Mouse (Mus musculus) activated CD4-positive, CD25-positive, alpha-beta regulatory T cell, adult 4 months (primary cell): Measurements from ENCODE around the gene Med16. TPM values are rescaled to one million over a fixed set of nuclear protein-coding genes. Genes with fewer than 3 reads are reported as not detected.
A peak's percentile ranks its signal among the peaks of the same experiment; 100 is the strongest.

Source experiments
- ATAC-seq: one replicate; pipeline ENCODE4 v1.8.0; 2017
- polyA plus RNA-seq, 2 experiments: library from polyadenylated mRNA; unstranded; fragments of 100-300 nt; shearing (Covaris generic); gene quantifications; one replicate each; pipeline ENCODE4 v1.2.1; 2017

The Med16 gene
- 10 to 100 TPM in 1 of 2 experiments, 1 to 10 TPM in 1; 6.7 to 10.5 TPM for polyA plus RNA-seq

DNA sequence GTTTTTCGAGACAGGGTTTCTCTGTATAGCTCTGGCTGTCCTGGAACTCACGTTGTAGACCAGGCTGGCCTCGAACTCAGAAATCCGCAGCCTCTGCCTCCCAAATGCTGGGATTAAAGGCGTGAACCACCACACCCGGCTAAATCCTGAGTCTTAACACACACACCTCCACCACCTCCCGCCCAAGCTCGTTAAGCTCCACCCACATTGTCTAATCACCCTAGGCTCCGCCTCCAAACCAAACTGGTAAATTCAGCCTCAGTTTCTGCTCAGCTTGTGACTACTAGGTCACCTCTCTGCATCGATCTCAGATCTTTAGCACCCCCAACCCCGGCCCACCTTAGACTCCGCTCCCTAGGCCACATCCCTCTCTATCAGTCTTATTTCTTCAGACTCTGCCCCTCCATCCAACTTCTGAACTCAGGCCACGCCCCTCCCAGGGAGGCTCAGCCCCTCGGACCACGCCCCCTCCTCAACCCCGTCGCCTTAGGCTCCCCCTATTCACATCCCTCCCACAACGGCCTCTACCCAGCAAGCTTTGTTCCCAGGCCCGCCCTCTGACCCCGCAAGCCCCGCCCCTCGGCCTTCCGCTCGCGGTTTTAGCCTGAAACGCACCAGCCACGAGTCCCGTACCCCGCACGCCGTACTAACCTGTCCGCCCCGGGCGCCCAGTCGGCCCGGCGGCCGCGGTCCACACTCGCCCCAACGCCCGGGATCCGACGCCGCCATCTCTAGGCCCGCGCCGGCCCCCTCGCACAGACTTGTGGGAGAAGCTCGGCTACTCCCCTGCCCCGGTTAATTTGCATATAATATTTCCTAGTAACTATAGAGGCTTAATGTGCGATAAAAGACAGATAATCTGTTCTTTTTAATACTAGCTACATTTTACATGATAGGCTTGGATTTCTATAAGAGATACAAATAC lies at the start of gene Med16:
Gene Med16, minus strand, starts transcription at position 757 of the 925 bp plus-strand sequence.
- ATAC-seq, result peak; percentile 91

DNA sequence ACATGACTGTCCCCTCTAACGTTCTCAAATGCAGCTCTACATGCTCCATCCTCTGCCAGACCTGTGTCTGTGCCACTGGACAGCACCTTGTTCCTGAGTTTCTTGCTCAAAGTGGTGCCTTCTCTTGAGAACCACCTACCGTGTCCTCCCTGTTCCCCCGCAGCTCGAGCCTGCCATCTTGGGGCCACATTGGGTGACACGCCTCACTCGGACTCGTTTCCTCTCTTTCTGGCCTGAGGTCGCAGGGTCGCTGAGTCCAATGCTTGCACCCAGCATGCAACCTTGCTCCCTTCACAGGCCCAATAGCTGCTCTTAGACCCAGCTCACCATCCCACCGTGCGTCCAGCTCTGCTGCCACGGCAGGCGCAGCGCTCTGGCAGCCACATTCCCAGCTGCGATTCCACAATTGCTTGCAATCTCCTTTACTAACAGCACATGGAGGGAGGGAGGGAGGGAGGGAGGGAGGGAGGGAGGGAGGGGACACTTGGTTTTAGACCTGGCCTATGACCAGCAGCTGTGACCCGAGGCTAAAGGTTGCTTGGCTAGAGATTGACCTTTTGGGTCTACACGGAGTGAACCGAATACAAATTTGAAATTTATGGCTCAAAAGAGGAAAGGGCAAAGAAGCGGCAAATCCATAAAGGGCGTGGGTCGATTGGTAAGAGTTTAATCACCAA lies 49.6 kb upstream of the Med16 start:
- no peak for ATAC-seq

GRCm38 (mm10) chr10:79956643-79957154 lies 48.0 kb upstream of the Med16 start:
- no peak for ATAC-seq

- no peak for ATAC-seq
These were observed 47.0 kb upstream of the Med16 start for GRCm38 (mm10) chr10:79955691-79956090.

GRCm38 (mm10) chr10:79953946-79954345 lies 45.2 kb upstream of the Med16 start:
- no peak for ATAC-seq

- no peak for ATAC-seq
These were observed 41.9 kb upstream of the Med16 start for GRCm38 (mm10) chr10:79950661-79951060.

- ATAC-seq, result no peak
These were observed 41.1 kb upstream of the Med16 start for GRCm38 (mm10) chr10:79949873-79950272.

- ATAC-seq, result no peak
These were observed 38.8 kb upstream of the Med16 start for GRCm38 (mm10) chr10:79947502-79947901.

DNA sequence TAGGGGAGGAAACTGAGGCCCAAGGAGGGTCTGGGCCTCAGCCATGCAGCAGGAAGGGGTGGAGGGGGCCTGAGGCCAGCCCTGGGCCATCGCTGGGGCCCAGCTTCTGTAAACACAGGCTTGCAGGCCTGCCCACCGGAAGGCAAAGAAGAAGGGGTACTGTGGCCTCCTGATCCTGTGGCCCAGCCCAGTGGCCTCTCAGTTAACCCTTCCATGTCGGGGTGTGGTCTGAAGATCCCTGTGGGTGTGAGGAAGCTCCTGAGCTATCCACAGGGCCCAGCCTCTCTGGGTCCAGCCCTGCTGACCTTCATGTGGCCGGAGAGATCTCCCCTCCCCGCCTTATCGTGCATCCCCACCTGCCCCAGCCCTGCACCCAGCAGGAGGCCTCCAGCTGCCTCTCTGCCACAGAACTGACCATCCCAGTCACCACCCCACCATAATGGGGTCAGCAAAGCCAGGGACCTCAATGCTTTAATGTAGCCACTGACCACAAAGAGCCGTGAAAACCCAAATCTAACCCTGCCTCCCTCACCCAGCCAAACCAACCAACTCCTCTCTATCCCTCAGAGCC lies 38.1 kb upstream of the Med16 start:
- no peak for ATAC-seq

DNA sequence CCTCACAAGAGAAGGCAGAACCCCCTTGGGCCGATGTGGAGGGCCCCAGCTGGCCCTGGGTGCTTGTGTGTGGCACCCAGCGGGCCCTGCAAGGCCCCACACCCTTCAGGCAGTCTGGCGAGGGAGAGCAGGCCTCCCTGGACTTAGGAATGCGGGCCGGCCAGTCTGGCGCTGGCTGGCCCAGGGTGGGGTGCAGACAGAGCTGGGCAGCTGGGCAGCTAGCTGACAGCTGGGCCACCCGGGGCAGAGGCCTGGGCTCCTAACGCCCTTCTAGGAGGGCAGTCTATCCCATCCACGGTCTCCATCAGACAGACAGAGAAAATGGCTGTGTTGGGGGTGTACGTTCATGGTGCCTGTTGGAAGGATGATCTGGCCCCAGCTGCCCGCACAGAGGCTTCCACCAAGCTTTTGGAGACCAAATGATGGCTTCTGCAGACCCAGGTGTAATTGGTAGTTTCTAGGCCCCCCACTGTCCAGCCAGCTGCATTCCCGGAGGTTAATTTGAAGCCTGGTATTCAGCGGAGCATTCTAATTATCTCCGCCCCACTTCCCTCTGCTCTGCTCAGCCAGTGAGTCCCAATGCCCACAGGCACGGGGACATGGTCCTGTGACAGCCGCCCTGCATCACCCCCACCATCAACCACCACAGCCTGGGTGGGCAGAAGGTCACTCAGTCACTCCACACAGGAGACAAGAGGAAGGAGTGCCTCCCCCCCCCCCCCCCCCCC lies 36.9 kb upstream of the Med16 start:
- no peak for ATAC-seq

DNA sequence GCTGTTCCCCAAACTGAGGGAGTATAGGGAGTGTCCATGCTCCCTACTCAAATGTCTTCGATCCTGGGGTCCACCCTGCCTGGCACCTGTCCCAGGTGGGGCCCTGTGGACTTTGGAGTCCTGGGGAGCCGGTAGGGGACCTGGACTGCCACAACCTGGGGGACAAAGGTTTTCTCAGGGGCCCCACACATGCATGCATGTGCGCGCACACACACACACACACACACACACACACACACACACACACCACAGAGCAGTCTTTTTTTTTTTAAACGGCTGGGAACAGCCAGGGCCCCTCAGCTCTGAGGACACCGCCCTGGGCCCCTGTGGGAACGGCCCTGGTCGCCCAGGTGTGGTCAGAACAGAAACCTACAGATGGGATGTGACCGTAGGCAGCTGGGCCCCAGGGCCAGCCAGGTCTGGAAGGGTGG lies 34.8 kb upstream of the Med16 start:
- ATAC-seq, result no peak

GRCm38 (mm10) chr10:79942988-79943387 lies 34.3 kb upstream of the Med16 start:
- ATAC-seq, result no peak

GRCm38 (mm10) chr10:79940749-79941148 lies 32.0 kb upstream of the Med16 start:
- no peak for ATAC-seq

- ATAC-seq, result no peak
These were observed 29.2 kb upstream of the Med16 start for GRCm38 (mm10) chr10:79937775-79938526.

DNA sequence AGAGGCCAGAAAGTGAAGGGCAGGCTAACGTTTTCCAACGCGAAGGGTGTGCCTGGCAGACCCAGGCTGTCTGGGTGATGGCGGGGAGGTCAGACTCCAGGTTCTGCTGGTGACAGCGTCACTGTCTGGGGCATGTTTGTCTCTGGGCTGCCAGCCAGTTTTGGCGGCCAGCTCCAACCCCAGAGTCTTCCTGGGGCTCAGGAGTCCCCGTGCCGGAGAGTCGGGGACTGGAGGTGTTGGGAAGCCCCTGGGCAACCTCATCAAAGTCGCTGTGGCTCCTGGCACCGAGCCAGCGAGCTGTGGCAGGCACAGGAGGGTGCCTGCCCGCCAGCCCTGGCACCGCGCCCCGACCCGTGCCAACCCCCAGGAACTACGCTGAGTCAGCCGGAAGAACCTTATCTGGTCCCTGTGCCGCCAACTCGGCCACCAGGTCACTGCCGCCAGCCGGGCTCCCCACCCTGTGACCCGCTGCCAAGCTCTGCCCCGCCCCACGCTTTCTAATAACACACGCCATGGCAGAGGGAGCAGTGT lies 28.3 kb upstream of the Med16 start:
- ATAC-seq, result peak; percentile 88

GRCm38 (mm10) chr10:79936284-79936910 lies 27.7 kb upstream of the Med16 start:
- no peak for ATAC-seq

- ATAC-seq, result no peak
These were observed 26.3 kb upstream of the Med16 start for GRCm38 (mm10) chr10:79934794-79935569.

- no peak for ATAC-seq
These were observed 25.6 kb upstream of the Med16 start for GRCm38 (mm10) chr10:79934272-79934721.

GRCm38 (mm10) chr10:79933861-79934260 lies 25.1 kb upstream of the Med16 start:
- no peak for ATAC-seq

- ATAC-seq, result no peak
These were observed 24.5 kb upstream of the Med16 start for GRCm38 (mm10) chr10:79933145-79933679.
